Mouse (Mus musculus) thymus, postnatal 25 days (tissue): ENCODE results near the gene Gm20388.

Experiments
- DNase-seq: peaks from one replicate; pipeline ENCODE4 v3.0.0; 2022

Gm20388 gene

GRCm38 (mm10) chr8:120843084-120843483 is 932.4 kb downstream of the Gm20388 start:
- no peak for DNase-seq

- no peak for DNase-seq
These were observed 935.4 kb downstream of the Gm20388 start for GRCm38 (mm10) chr8:120846018-120846417.

- DNase-seq: no peak
These were observed 936.6 kb downstream of the Gm20388 start for GRCm38 (mm10) chr8:120847279-120847678.

GRCm38 (mm10) chr8:120847735-120848134 is 937.1 kb downstream of the Gm20388 start:
- DNase-seq: no peak

- no peak for DNase-seq
These were observed 937.8 kb downstream of the Gm20388 start for GRCm38 (mm10) chr8:120848434-120848833.

- DNase-seq: no peak
These were observed 940.8 kb downstream of the Gm20388 start for GRCm38 (mm10) chr8:120851411-120851810.

- no peak for DNase-seq
These were observed 949.2 kb downstream of the Gm20388 start for GRCm38 (mm10) chr8:120859881-120860280.

GRCm38 (mm10) chr8:120860423-120861126 is 949.9 kb downstream of the Gm20388 start:
- no peak for DNase-seq

- no peak for DNase-seq
These were observed 953.0 kb downstream of the Gm20388 start for GRCm38 (mm10) chr8:120863683-120864082.

- peak; percentile 12 for DNase-seq
These were observed 956.7 kb downstream of the Gm20388 start for GRCm38 (mm10) chr8:120867386-120867785.

- DNase-seq: no peak
These were observed 962.0 kb downstream of the Gm20388 start for GRCm38 (mm10) chr8:120872661-120873060.

- DNase-seq: no peak
These were observed 965.6 kb downstream of the Gm20388 start for GRCm38 (mm10) chr8:120876010-120876918.

GRCm38 (mm10) chr8:120877005-120877404 is 966.4 kb downstream of the Gm20388 start:
- DNase-seq: no peak

- DNase-seq: no peak
These were observed 969.3 kb downstream of the Gm20388 start for GRCm38 (mm10) chr8:120879928-120880327.

- no peak for DNase-seq
These were observed 971.0 kb downstream of the Gm20388 start for GRCm38 (mm10) chr8:120881634-120882033.

GRCm38 (mm10) chr8:120882657-120883056 is 972.0 kb downstream of the Gm20388 start:
- no peak for DNase-seq

GRCm38 (mm10) chr8:120883369-120883768 is 972.7 kb downstream of the Gm20388 start:
- no peak for DNase-seq

- DNase-seq: no peak
These were observed 973.2 kb downstream of the Gm20388 start for GRCm38 (mm10) chr8:120883853-120884252.

- no peak for DNase-seq
These were observed 974.2 kb downstream of the Gm20388 start for GRCm38 (mm10) chr8:120884881-120885280.

GRCm38 (mm10) chr8:120887254-120887653 is 976.6 kb downstream of the Gm20388 start:
- DNase-seq: peak; percentile 34

- DNase-seq: peak; percentile 19
These were observed 977.4 kb downstream of the Gm20388 start for GRCm38 (mm10) chr8:120888005-120888404.

GRCm38 (mm10) chr8:120889189-120889588 is 978.5 kb downstream of the Gm20388 start:
- DNase-seq: no peak

GRCm38 (mm10) chr8:120890068-120890467 is 979.4 kb downstream of the Gm20388 start:
- DNase-seq: no peak

- no peak for DNase-seq
These were observed 984.4 kb downstream of the Gm20388 start for GRCm38 (mm10) chr8:120895009-120895408.
